Mouse (Mus musculus) thymus, postnatal 36 days (tissue): ENCODE data around the gene Hmg20a.

Experiments used
- DNase-seq, 2 experiments: peaks; one replicate each; pipeline ENCODE4 v3.0.0; 2022; ENCODE audit warnings: mixed read lengths in 2 of 2

Gene Hmg20a

GRCm38 (mm10) chr9:56499324-56500067, 81.1 kb downstream of the Hmg20a start:
- DNase-seq: no peak

- no peak for DNase-seq
These were observed 82.6 kb downstream of the Hmg20a start for GRCm38 (mm10) chr9:56500893-56501590.

- DNase-seq: no peak
These were observed 83.5 kb downstream of the Hmg20a start for GRCm38 (mm10) chr9:56501721-56502542.

GRCm38 (mm10) chr9:56502543-56502971, 84.1 kb downstream of the Hmg20a start:
- DNase-seq: no peak

GRCm38 (mm10) chr9:56503621-56504500, 85.5 kb downstream of the Hmg20a start:
- no peak for DNase-seq

- no peak for DNase-seq
These were observed 86.1 kb downstream of the Hmg20a start for GRCm38 (mm10) chr9:56504511-56504910.

GRCm38 (mm10) chr9:56505083-56505792, 86.8 kb downstream of the Hmg20a start:
- DNase-seq: no peak

- DNase-seq: peak; percentile 91 to 94
These were observed 87.7 kb downstream of the Hmg20a start for GRCm38 (mm10) chr9:56505793-56506755.

GRCm38 (mm10) chr9:56506931-56507681, 88.7 kb downstream of the Hmg20a start:
- DNase-seq: peak; percentile 16

GRCm38 (mm10) chr9:56507682-56508061, 89.3 kb downstream of the Hmg20a start:
- DNase-seq: peak; percentile 6 to 11

GRCm38 (mm10) chr9:56508835-56509451, 90.5 kb downstream of the Hmg20a start:
- no peak for DNase-seq

GRCm38 (mm10) chr9:56510281-56510680, 91.9 kb downstream of the Hmg20a start:
- DNase-seq: no peak

GRCm38 (mm10) chr9:56512486-56512885, 94.1 kb downstream of the Hmg20a start:
- no peak for DNase-seq

- no peak for DNase-seq
These were observed 96.7 kb downstream of the Hmg20a start for GRCm38 (mm10) chr9:56515110-56515509.

GRCm38 (mm10) chr9:56516219-56516618, 97.8 kb downstream of the Hmg20a start:
- no peak for DNase-seq

- no peak for DNase-seq
These were observed 98.4 kb downstream of the Hmg20a start for GRCm38 (mm10) chr9:56516692-56517263.

- no peak for DNase-seq
These were observed 103.9 kb downstream of the Hmg20a start for GRCm38 (mm10) chr9:56522281-56522680.

- DNase-seq: no peak
These were observed 109.5 kb downstream of the Hmg20a start for GRCm38 (mm10) chr9:56527951-56528350.

- DNase-seq: no peak
These were observed 113.6 kb downstream of the Hmg20a start for GRCm38 (mm10) chr9:56531991-56532390.
